Mouse (Mus musculus): ENCODE results near the gene Car7.

DNA sequence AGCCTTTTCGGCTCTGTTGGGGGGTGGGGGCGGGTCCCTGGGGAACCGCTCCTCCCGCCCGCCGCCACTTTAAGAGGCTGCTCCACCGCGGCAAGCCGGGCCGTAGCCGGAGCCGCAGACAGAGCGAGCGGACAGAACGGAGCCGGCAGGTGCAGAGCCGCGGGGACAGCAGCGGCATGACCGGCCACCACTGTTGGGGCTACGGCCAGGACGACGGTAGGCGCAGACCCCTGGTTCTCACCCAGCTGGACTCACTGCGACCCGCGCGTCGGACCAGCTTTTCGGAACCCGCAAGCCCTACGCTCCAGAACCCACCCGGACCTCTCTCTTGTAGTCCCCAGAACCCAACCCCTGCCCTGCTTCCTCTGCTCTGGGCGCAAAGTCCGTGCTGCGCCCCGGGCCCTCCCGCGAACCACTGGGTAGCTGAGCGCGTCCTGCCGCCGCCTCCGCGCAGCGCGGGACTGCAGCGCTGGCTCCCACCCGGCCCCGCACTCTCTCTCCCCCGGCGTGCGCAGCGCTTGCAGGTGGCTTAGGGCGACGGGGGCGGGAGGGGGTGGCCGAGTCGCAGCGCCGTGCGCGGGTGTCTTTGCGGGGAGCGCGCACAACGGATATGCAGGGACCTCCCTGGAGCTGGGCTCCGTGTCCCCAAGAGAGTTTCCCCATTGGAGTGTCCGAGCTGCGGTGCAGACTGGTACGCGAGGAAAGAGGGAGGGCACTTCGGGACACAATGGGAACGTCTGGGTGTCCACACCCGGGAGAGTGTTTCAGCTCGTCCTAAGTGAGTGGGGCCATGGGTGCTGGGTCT lies 6.4 kb downstream of the Car7 start:
- TF ChIP-seq CTCF (IDR thresholded peaks at IDR 0.05; ENCODE audit: low read depth) (no peak), EP300 (optimal IDR thresholded peaks at IDR 0.05) (no peak)
